Mouse (Mus musculus) midbrain, embryonic 15.5 days (tissue): ENCODE measurements at regions not wholly inside any gene's neighbourhood (a gene's known extent, or its start where the extent isn't known, plus 50 kb on each side); places are given as distances from the start of the nearest gene placed in this dataset.

ENCODE experiments used
- ATAC-seq: fragments of 200-750 bp; cut with Nextera tagmentation; replicated peaks from 2 replicates; pipeline ENCODE4 v1.8.0; 2017; ENCODE audit warnings: moderate TSS enrichment
- H3K27ac ChIP-seq: fragments of 300-500 bp; sonication (generic); 2 replicates; pipeline ENCODE4 v1.5.1; 2015; ENCODE audit warnings: mild to moderate bottlenecking, inconsistent platforms
- H3K27me3 ChIP-seq: fragments of 300-500 bp; sonication (generic); replicated peaks from 2 replicates; pipeline ENCODE4 v1.6.1; 2015; ENCODE audit warnings: inconsistent platforms
- H3K36me3 ChIP-seq: fragments of 300-500 bp; sonication (generic); replicated peaks from 2 replicates; pipeline ENCODE4 v1.6.1; 2015; ENCODE audit warnings: inconsistent platforms
- H3K4me1 ChIP-seq: fragments of 300-500 bp; sonication (generic); 2 replicates; pipeline ENCODE4 v1.6.1; 2015; ENCODE audit warnings: inconsistent platforms
- H3K4me2 ChIP-seq: fragments of 300-500 bp; sonication (generic); 2 replicates; pipeline ENCODE4 v1.6.1; 2015; ENCODE audit warnings: inconsistent platforms, mild to moderate bottlenecking, moderate library complexity
- H3K4me3 ChIP-seq: fragments of 300-500 bp; sonication (generic); 2 replicates; pipeline ENCODE4 v1.5.1; 2015; ENCODE audit warnings: mild to moderate bottlenecking, inconsistent platforms
- H3K9ac ChIP-seq: fragments of 300-500 bp; sonication (generic); 2 replicates; pipeline ENCODE4 v1.6.1; 2015; ENCODE audit warnings: mild to moderate bottlenecking, inconsistent platforms
- H3K9me3 ChIP-seq: fragments of 300-500 bp; sonication (generic); 2 replicates; pipeline ENCODE4 v1.6.1; 2016; ENCODE audit warnings: inconsistent platforms
- WGBS: fragments of 180-500 bp; shearing (Covaris S2); methylation state at CpG from one replicate; pipeline ENCODE4 v1.1.7; 2015; ENCODE audit warnings: mixed read lengths; 5-methylcytosine and 5-hydroxymethylcytosine counted together

DNA sequence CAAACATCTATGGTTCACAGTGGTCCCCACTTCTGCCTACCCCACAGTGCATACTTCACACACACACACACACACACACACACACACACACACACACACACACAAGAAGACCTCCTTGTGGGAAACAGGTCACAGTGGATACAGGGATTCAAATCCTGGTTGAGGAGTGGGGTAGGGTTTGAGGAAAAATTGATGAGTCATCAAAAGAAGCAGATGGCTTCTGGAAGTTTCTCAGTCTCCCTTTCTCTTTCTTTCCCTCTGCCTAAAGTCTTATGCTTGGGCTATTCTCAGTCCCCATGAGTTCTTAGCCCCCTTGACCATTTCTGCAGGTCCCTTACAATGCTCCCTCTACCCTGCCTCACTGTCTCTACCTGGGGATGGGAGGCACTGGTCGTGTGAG is 56.4 kb downstream of the Rassf10 start:
- Histone ChIP-seq H3K9ac (no peak overlapping the region), H3K36me3 (no peaks in the 10 kb centered on the region), H3K4me2 (no peak overlapping the region), H3K27me3 (no peaks in the 10 kb centered on the region), H3K9me3 (no peaks in the 10 kb centered on the region), H3K27ac (no peak overlapping the region), H3K4me1 (no peaks in the 10 kb centered on the region), H3K4me3 (no peak overlapping the region)
- ATAC-seq = no peak
- WGBS = 86% methylated on average over 1 of the region's 1 CpGs

DNA sequence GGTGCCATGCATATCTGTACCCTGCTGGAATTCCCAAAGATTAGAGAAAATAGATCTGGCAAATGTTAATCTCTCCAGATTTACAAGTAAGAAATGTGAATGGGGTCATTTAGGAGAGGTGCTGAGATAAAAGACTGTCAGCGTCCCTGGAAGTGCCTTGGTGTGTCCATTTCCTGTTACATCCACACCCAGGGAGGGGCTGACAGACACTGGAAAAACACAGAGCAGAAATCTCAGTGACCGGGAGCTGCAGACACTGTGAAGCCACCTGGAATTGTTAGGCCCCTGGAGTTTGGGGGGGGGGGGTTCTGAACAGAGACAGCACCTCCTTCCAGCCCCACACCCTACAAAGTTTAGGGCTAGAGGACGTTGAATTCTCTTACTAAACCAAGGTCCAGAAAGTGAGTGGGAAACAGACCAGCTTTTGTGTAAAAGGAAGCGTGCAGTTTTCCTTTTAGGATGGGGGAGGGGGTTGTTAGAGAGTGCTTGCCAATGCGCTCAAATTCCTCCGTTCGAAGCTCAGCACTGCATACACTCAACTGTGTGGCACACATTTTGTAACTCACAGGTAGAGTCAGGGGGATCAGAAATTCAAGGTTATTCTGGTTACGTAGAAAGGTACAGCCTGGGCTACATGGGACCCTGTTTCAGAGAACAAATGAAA is 63.5 kb downstream of the Rassf10 start:
- Histone ChIP-seq H3K27ac (no peak overlapping the region), H3K9me3 (no peaks in the 10 kb centered on the region), H3K9ac (no peak overlapping the region), H3K4me2 (no peak overlapping the region), H3K4me1 (no peaks in the 10 kb centered on the region), H3K36me3 (no peaks in the 10 kb centered on the region), H3K27me3 (no peaks in the 10 kb centered on the region), H3K4me3 (no peak overlapping the region)
- WGBS = 50% methylated on average over 8 of the region's 8 CpGs
- no peak for ATAC-seq

DNA sequence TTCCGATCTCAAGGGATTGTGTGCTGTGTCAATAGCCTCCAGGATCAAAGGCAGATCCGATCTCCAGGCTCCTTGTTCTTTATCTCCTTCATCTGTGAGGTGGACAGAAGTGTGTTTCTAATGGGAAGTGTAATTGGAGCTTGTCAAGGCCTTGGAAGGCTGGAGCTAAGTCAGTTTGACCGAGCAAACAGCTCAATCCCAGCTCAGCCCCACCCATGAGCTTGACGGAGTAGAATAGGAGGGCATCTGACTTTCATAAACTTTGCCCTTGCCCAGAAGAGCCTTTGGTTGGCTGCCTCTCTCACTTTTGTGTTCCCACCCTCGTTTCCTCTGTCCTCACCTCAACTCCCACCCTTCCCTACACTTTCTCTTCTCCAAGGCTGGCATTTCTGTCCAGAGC is 67.7 kb downstream of the Rassf10 start:
- ATAC-seq = no peak
- WGBS = 49% methylated on average over 5 of the region's 5 CpGs
- no peaks in the 10 kb centered on the region for H3K36me3 ChIP-seq

DNA sequence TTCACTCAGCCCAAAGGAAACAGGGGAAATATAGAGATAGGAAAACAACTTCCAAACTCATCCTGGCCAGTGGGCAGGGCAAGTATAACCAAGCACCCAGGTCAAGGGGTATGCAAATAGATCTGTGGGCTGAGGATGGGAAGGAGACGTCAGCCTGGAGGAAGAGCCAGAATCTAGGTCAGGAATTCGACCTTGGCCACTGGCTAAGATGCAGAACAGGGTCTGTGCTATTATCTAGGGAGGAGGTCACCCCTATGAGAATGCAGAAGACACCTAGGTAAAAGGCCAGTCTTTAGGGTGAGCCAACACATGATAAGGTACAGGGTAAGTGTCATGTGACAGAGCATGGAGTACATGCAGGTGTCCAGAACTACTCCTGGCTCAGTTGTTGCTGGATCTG is 68.8 kb downstream of the Rassf10 start:
- Histone ChIP-seq H3K9ac (no peak overlapping the region), H3K9me3 (no peaks in the 10 kb centered on the region), H3K4me3 (no peak overlapping the region), H3K27me3 (no peaks in the 10 kb centered on the region), H3K4me2 (no peak overlapping the region), H3K36me3 (no peaks in the 10 kb centered on the region), H3K27ac (no peak overlapping the region), H3K4me1 (no peaks in the 10 kb centered on the region)
- no peak for ATAC-seq
- 48% methylated on average over 2 of the region's 2 CpGs for WGBS

More for the DNA sequence above, 67.7 kb downstream of the Rassf10 start:
- no peak overlapping the region for H3K4me2 ChIP-seq
- H3K27ac ChIP-seq = no peak overlapping the region
- H3K4me1 ChIP-seq = no peaks in the 10 kb centered on the region
- H3K9me3 ChIP-seq = no peaks in the 10 kb centered on the region
- no peak overlapping the region for H3K9ac ChIP-seq
- H3K4me3 ChIP-seq = no peak overlapping the region
- H3K27me3 ChIP-seq = no peaks in the 10 kb centered on the region

DNA sequence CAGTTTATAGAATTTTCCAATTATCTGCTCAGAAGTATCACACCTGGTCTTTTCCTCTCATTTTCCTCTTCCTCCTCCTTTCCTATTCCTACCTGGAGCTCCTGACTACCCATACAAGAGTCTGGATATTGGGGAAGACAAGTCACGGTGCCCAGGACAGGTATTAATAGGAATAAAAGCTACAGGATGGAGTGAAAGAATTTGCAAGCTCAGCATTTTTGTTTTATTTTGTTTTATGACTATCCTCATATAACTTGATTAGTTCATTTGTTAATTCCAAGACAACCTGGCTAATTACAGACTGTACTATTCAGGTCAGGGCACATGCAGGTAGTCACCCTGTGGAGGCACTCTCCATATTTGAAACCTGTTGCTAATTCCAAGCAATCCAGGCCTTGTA is 72.0 kb downstream of the Rassf10 start:
- H3K9ac ChIP-seq = no peak overlapping the region
- H3K9me3 ChIP-seq = no peaks in the 10 kb centered on the region
- no peak for ATAC-seq
- no peak overlapping the region for H3K4me2 ChIP-seq
- H3K27me3 ChIP-seq = no peaks in the 10 kb centered on the region
- no peaks in the 10 kb centered on the region for H3K36me3 ChIP-seq
- no peak overlapping the region for H3K27ac ChIP-seq
- WGBS = 95% methylated on average over 1 of the region's 1 CpGs
- no peaks in the 10 kb centered on the region for H3K4me1 ChIP-seq
- no peak overlapping the region for H3K4me3 ChIP-seq

DNA sequence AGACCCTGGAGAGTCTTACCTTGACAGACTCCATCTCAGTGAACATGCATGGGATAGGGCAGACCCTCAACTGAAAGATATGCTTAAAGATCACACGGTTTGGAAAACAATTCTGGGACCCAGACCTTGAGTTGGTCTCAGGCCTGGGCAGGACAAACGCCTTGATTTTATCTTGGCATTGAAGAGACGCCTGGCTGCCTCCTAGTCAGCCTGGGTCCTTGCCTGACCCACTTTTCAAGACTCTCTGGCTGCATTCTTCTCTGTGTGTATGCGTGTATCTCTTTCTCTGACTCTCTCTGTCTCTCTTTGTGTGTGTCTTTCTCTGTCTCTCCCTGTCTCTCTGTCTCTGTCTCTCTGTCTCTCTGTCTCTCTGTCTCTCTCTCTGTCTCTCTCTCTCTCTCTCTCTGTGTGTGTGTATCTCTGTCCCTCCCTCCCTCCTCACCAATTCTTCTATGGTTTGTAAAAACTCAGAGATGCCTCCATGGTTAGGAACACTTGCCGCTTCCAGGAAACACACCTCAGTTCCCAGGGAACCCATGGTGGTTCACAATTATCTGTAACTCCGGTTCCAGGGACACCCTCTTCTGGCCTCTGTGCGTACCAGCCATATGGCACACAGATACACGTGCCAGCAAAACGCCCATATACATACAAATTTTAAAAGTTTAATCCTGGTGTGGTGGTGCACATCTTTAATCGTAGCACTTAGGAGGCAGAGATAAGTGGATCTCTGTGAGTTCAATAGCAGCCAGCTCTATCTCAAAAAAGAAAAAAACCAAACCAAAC is 72.7 kb downstream of the Rassf10 start:
- H3K27me3 ChIP-seq = no peaks in the 10 kb centered on the region
- H3K4me3 ChIP-seq = no peak overlapping the region
- WGBS = 87% methylated on average over 10 of the region's 10 CpGs
- H3K4me1 ChIP-seq = no peaks in the 10 kb centered on the region
- H3K9me3 ChIP-seq = no peaks in the 10 kb centered on the region
- no peak overlapping the region for H3K9ac ChIP-seq
- ATAC-seq = no peak
- no peaks in the 10 kb centered on the region for H3K36me3 ChIP-seq
- H3K4me2 ChIP-seq = no peak overlapping the region
- no peak overlapping the region for H3K27ac ChIP-seq

DNA sequence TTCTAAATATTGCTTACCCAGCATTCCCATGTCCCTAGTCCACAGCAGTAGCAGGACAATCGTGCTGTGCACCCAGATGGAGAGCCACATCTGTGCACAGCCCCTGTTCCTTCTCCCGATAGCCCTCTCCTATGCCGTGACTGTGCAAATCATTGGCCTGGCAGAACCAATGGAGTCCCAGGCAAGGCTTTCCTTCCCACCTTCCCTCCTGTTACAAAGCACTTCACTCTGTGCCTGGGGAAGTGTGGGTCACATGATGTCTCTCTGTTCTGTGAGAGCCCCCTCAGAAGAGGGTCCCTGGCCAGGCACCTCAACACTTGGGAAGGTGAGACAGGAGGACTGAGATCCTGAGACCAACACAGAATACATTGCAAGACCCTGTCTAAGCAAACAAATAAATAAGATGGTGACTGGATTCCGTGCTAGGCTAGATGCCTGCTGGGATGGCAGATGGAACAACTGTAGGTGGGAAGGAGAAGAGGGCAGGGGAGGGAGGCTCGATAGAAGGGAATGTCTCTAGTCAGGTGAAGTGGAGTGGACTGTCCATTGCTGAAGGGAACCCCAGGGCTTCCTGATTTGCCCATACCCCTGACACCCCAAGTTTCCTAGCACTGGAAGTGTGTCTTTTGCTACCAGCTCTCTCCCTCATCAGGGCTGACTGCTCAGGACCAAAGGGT is 73.5 kb downstream of the Rassf10 start:
- ATAC-seq = no peak
- H3K27me3 ChIP-seq = no peaks in the 10 kb centered on the region
- no peaks in the 10 kb centered on the region for H3K4me1 ChIP-seq
- H3K9me3 ChIP-seq = no peaks in the 10 kb centered on the region
- no peaks in the 10 kb centered on the region for H3K36me3 ChIP-seq
- 75% methylated on average over 5 of the region's 5 CpGs for WGBS
- no peak overlapping the region for H3K4me2 ChIP-seq
- no peak overlapping the region for H3K27ac ChIP-seq
- no peak overlapping the region for H3K4me3 ChIP-seq
- H3K9ac ChIP-seq = no peak overlapping the region

DNA sequence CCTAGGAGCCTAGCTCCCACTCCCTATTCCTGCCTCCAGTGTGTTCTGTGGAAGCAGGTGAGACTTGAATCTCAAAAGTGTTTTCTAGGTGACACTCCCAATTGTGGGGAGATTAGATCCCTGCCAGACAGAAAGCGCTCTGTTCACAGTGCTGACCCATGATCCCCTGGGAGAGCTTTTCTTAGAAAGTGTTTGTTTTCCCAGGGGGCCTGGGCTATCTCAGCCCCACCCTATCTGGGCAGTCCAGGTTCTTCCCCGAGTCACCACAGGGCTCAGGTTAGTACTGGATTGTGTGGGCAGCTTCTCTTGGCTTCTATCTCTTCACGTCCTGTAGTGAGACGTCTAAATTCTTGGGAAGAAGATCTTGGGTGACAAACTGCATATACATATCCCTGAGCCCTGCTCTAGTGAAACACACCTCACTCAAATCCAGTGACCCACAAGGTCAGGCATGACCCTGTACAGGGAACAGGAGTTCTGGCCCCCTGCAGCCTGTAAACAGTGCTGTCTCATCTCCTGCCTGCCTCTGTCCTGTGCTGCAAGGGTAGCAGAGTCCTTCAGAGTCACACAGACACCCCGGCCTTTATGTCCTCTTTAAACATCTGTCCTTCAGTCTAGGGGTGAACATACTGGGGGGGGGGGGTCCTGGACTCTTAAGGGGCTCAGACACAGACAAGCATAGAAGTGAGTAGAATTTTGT is 76.4 kb downstream of the Rassf10 start:
- no peaks in the 10 kb centered on the region for H3K9me3 ChIP-seq
- H3K4me3 ChIP-seq = no peak overlapping the region
- no peaks in the 10 kb centered on the region for H3K27me3 ChIP-seq
- H3K27ac ChIP-seq = no peak overlapping the region
- H3K4me1 ChIP-seq = no peaks in the 10 kb centered on the region
- WGBS = 50% methylated on average over 5 of the region's 5 CpGs
- no peak overlapping the region for H3K4me2 ChIP-seq
- no peak for ATAC-seq
- no peak overlapping the region for H3K9ac ChIP-seq
- H3K36me3 ChIP-seq = no peaks in the 10 kb centered on the region

DNA sequence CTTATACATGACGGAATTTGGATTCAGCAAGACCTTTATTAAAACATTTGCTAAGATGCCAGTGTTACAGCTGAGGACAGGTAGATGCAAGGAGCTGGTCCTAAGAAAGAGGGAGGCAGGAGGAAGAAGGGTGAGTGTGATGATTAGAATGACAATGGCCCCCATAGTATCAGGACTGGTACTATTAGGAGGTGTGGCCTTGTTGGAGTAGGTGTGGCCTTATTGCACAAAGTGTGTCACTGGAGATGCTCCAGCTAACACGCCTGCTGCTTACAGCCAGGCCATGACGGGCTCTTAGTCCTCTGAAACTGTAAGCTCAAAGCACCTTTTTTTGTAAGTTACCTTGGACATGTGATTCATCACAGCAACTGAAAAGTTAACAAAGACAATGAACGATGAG is 82.0 kb downstream of the Rassf10 start:
- no peak overlapping the region for H3K9ac ChIP-seq
- no peaks in the 10 kb centered on the region for H3K9me3 ChIP-seq
- WGBS = 84% methylated on average over 4 of the region's 4 CpGs
- no peaks in the 10 kb centered on the region for H3K27me3 ChIP-seq
- H3K36me3 ChIP-seq = no peaks in the 10 kb centered on the region
- no peak for ATAC-seq
- no peak overlapping the region for H3K4me3 ChIP-seq
- H3K4me2 ChIP-seq = no peak overlapping the region
- H3K4me1 ChIP-seq = no peaks in the 10 kb centered on the region
- H3K27ac ChIP-seq = no peak overlapping the region

DNA sequence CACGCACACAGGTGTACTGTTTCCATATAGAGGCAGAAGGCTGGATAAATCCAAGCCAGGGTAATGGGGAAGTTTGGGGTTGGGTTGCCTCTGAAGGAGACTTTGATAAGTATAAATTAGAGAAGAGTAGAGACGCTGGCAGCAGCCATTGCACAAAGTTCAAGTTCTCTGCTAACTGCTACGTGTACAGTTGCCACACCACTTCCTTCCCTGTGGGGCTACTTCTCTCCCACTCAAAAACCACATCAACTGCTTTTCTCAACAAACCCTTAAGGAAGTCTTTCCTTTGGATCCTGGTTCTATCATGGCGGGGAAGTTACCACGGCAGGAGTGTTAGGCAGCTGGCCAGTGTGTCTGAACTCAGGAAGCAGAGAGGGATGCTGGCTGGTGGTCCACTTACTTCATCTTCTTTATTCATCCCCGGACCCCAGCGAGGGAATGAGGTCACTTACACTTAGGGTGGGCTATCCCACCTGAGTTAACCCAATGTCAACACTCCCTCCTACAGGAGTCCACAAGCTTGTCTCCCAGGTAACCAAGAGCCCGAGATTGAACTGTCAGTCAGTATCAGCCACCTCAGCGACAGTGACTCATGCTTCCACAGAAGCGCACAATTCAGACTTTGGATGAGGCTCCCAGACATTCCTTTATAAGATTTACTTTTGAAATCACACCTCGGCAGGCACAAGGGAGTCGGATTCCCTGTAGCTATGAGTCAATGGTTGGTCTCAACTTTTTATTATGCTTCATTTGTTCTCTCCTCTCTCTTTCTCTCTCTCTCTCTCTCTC is 84.3 kb downstream of the Rassf10 start:
- H3K9me3 ChIP-seq = no peaks in the 10 kb centered on the region
- no peak overlapping the region for H3K27ac ChIP-seq
- no peak overlapping the region for H3K4me3 ChIP-seq
- no peak for ATAC-seq
- no peaks in the 10 kb centered on the region for H3K4me1 ChIP-seq
- no peak overlapping the region for H3K9ac ChIP-seq
- 72% methylated on average over 12 of the region's 12 CpGs for WGBS
- H3K4me2 ChIP-seq = no peak overlapping the region
- H3K36me3 ChIP-seq = no peaks in the 10 kb centered on the region
- H3K27me3 ChIP-seq = no peaks in the 10 kb centered on the region

DNA sequence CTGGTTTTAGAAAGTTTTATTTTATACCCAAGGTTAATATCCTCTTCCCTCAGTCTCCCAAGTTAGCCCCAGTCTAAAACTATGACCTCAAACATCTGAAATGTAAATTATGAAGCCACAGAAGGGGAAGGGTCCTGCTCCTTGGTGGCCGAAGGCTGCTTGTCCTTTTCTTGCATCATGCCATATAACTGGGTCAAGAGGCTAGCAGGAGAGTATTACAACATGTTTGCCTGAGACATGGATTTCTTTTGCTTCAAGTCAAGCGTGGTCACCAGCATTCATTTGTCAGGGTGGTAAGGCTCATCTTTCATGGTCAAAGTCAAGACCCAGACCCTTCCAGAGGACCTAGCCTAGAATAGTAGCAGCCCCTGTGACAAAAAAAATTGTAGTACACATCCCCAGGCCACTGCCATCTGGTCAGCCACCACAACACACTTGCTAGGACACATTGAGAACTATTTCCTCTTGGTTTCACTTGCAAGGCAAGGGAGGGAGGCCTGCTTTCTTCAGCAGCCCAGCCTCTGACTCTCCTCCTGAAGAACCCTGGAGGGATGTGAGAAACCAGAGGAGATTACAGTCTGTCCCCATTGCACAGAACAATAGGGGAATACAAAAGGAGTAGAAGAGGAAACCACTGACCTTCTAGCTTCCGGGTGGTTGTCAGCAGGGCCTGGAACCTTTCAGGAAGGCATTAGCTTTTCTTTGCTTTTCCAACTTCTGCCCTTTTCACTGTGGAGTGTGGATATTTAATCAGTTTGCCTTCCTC is 85.3 kb downstream of the Rassf10 start:
- Histone ChIP-seq H3K4me1 (no peaks in the 10 kb centered on the region), H3K4me3 (no peak overlapping the region), H3K9ac (no peak overlapping the region), H3K36me3 (no peaks in the 10 kb centered on the region), H3K9me3 (no peaks in the 10 kb centered on the region), H3K27ac (no peak overlapping the region), H3K27me3 (no peaks in the 10 kb centered on the region), H3K4me2 (no peak overlapping the region)
- 67% methylated on average over 3 of the region's 3 CpGs for WGBS
- no peak for ATAC-seq
